Mouse (Mus musculus): Measurements from ENCODE around the gene Tlr7. TPM values are rescaled to one million over a fixed set of nuclear protein-coding genes. Genes with fewer than 3 reads are reported as not detected.
"Not testable (repeated sequence)": the region's sequence is repeated elsewhere in the genome, so short reads cannot be mapped to it uniquely, and the experiment has no call there.

The Tlr7 gene
- polyA plus RNA-seq (2015; fragmentation: Nextera tagmentation; extraction: Ambion mirVana) = 0.18 and 0.97 TPM in 2 replicates

DNA sequence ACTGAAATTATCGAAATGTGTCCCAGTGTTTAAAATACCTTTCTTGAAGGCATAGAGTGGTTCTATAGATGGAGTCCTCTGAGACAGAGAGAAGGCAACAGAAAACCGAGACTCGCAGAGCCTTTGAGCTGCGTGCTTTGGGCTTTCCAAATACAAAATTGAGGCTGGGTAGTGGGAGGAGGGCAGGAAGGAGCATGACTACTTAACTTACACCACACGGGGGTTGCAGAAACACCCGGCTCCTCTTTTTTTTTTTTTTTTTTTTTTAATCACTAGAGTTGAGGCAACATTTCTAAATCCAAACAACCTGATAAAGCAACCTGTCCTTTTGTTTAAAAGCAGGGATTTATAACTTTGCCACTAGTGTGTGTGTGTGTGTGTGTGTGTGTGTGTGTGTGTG lies at the start of gene Tlr7:
Gene Tlr7, minus strand, starts transcription at position 160 of the 400 bp plus-strand sequence.
- no peak within 1 kb of the TSS for H3K4me3 ChIP-seq (replicated peaks)
- peaks cover 45% of the 10 kb centered on the region for H3K27me3 ChIP-seq
- H3K36me3 ChIP-seq = no peaks in the 10 kb centered on the region
- H3K4me1 ChIP-seq (replicated peaks) = no peaks in the 10 kb centered on the region
- no peak within 1 kb of the TSS for H3K27ac ChIP-seq
- no peaks in the 10 kb centered on the region for H3K9me3 ChIP-seq
- 81% methylated on average over 6 of the region's 6 CpGs for WGBS
- H3K9ac ChIP-seq (replicated peaks) = no peak within 1 kb of the TSS
- no peak for ATAC-seq
- no peak within 1 kb of the TSS for H3K4me2 ChIP-seq (replicated peaks)

- no peak overlapping the region for H3K27ac ChIP-seq
- H3K4me1 ChIP-seq (replicated peaks) = no peaks in the 10 kb centered on the region
- no peak overlapping the region for H3K4me3 ChIP-seq (replicated peaks)
- no peaks in the 10 kb centered on the region for H3K9me3 ChIP-seq
- 59% methylated on average over 4 of the region's 4 CpGs for WGBS
- peaks cover 41% of the 10 kb centered on the region; the same call in 1 of the 2 replicates for H3K27me3 ChIP-seq
- H3K4me2 ChIP-seq (replicated peaks) = no peak overlapping the region
- no peak for ATAC-seq
- no peaks in the 10 kb centered on the region for H3K36me3 ChIP-seq
- no peak overlapping the region for H3K9ac ChIP-seq (replicated peaks)
Measured at GRCm38 (mm10) chrX:167380073-167380472, 49.7 kb upstream of the Tlr7 start.

- H3K4me1 ChIP-seq (replicated peaks); H3K4me2 ChIP-seq (replicated peaks); H3K4me3 ChIP-seq (replicated peaks); H3K27ac ChIP-seq; H3K36me3 ChIP-seq; H3K9ac ChIP-seq (replicated peaks); ATAC-seq; H3K9me3 ChIP-seq: not testable (repeated sequence)
- WGBS = 92% methylated on average over 3 of the region's 3 CpGs
- peaks cover 53% of the 10 kb centered on the region; the same call in 1 of the 2 replicates for H3K27me3 ChIP-seq
Measured at GRCm38 (mm10) chrX:167361231-167361630, 30.9 kb upstream of the Tlr7 start.

DNA sequence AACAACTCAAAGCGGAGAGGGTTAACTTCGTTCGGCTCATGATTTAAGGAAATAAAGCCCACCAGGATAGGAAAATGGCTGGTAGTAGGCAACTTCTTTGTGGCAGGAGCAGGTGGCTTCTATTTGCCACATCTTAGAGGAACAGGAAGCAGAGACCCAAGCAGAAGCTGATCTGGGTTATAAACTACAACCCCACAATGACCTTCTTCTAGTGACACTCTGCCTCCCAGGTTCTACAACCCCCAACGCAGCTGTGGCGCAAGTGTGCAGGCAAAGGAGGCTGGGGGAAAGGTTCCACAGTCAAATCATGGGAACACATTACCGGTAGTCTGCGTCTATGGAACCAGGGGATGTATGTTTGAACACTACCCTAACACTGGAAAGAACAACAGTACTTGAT lies 29.3 kb upstream of the Tlr7 start:
- ATAC-seq = no peak
- Histone ChIP-seq H3K27ac (no peak overlapping the region), H3K4me1 (replicated peaks) (no peaks in the 10 kb centered on the region), H3K27me3 (peaks cover 48% of the 10 kb centered on the region; the same call in 1 of the 2 replicates), H3K4me3 (replicated peaks) (no peak overlapping the region), H3K4me2 (replicated peaks) (no peak overlapping the region), H3K9me3 (no peaks in the 10 kb centered on the region), H3K9ac (replicated peaks) (no peak overlapping the region), H3K36me3 (no peaks in the 10 kb centered on the region)
- whole genome bisulfite sequencing = 96% methylated on average over 7 of the region's 7 CpGs

- ATAC-seq = no peak
- Histone ChIP-seq H3K9me3 (no peaks in the 10 kb centered on the region), H3K4me1 (replicated peaks) (no peaks in the 10 kb centered on the region), H3K36me3 (no peaks in the 10 kb centered on the region), H3K27me3 (peaks cover 39% of the 10 kb centered on the region; the same call in 1 of the 2 replicates), H3K4me3 (replicated peaks) (no peak overlapping the region), H3K9ac (replicated peaks) (no peak overlapping the region), H3K4me2 (replicated peaks) (no peak overlapping the region), H3K27ac (no peak overlapping the region)
- 76% methylated on average over 2 of the region's 2 CpGs for WGBS
Measured at GRCm38 (mm10) chrX:167357415-167357814, 27.1 kb upstream of the Tlr7 start.

DNA sequence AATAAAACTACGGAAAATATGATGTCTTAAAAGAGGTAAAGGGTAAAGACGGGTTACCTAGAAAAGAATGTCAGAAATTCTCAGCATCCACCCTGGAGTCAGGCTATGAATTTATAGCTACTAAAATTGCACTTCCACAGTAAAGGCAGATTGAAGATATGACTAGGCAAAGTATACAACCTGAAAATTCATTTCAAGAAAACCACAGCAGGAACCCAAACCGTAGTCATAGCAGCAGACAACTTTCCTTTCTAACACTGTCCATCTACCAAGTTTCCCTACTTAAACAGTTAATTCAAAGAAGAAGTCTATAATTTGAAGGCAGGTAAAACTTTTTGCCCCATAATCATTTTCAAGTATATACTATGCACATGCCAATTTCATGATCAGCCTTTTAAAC lies 25.6 kb upstream of the Tlr7 start:
- H3K9ac ChIP-seq (replicated peaks) = no peak overlapping the region
- no peak overlapping the region for H3K4me3 ChIP-seq (replicated peaks)
- ATAC-seq = no peak
- peaks cover 28% of the 10 kb centered on the region; the same call in 1 of the 2 replicates for H3K27me3 ChIP-seq
- no peaks in the 10 kb centered on the region for H3K9me3 ChIP-seq
- H3K27ac ChIP-seq = no peak overlapping the region
- no peaks in the 10 kb centered on the region for H3K4me1 ChIP-seq (replicated peaks)
- H3K4me2 ChIP-seq (replicated peaks) = no peak overlapping the region
- 88% methylated on average over 3 of the region's 3 CpGs for WGBS
- no peaks in the 10 kb centered on the region for H3K36me3 ChIP-seq

DNA sequence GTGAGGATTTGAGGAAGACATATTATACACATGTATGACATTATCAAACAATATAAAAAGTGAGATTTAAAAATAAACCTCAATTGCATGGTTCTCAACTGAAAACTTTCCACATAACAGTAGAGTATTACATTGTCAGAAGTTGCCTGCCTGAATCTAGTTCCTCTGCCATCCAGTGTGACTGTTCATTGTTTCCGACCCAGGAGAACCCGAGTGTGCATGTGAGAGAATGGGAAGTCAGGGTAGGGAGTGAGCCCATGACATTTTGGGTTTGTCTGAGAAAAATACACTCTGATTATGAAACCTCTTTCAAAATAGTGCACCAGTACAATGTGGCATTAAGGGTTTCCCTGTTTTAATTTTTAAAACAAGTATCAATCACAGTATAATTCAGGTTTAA lies 23.3 kb upstream of the Tlr7 start:
- WGBS = 86% methylated on average over 2 of the region's 2 CpGs
- no peak for ATAC-seq

DNA sequence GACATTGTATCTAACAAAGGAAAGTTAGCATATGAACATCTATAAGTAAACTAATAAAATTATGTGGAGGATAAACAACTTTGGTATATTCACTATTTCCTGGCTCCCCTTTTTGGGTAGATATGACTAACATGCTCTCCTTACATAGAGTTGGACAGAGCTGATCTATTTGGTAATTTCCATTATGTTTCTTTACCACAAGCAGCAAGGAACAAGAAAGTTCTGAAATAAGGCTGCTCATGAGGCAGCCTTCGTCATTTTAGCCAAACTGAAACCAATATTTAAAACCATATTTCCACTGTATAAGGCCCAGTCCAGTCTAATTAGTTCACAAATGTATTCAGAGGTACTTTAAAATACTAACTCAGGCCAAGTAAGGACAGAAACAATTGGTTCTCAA lies 16.1 kb upstream of the Tlr7 start:
- no peaks in the 10 kb centered on the region for H3K9me3 ChIP-seq
- WGBS = 89% methylated on average over 1 of the region's 1 CpGs

More for the DNA sequence above, 23.3 kb upstream of the Tlr7 start:
- H3K4me1 ChIP-seq (replicated peaks) = no peaks in the 10 kb centered on the region
- no peaks in the 10 kb centered on the region for H3K36me3 ChIP-seq
- H3K27ac ChIP-seq = no peak overlapping the region
- H3K27me3 ChIP-seq = peaks cover 20% of the 10 kb centered on the region; the same call in 1 of the 2 replicates
- H3K9ac ChIP-seq (replicated peaks) = no peak overlapping the region
- no peak overlapping the region for H3K4me2 ChIP-seq (replicated peaks)
- no peaks in the 10 kb centered on the region for H3K9me3 ChIP-seq
- H3K4me3 ChIP-seq (replicated peaks) = no peak overlapping the region

DNA sequence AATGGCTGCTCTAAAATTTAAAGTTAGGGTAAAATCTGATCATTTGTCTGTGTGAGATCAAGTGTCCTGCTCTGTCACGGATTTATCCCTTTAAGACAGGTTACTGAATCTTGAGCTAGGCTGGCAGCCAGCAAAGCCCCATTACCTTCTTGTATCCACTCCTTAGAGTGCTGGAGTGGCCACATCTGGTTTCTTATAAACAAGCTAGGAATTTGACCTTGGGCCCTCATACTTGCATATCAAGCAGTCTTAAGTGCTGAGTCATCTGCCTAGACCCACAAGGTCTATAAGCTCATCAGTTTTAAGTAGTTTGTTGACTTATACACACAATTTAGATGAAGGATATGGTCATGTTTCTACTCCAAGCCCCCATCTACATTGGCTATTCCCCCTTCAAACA lies 14.0 kb upstream of the Tlr7 start:
- no peaks in the 10 kb centered on the region for H3K36me3 ChIP-seq
- H3K27ac ChIP-seq = no peak overlapping the region
- H3K4me1 ChIP-seq (replicated peaks) = no peaks in the 10 kb centered on the region
- 86% methylated on average over 1 of the region's 1 CpGs for WGBS
- no peak overlapping the region for H3K4me2 ChIP-seq (replicated peaks)
- no peak overlapping the region for H3K9ac ChIP-seq (replicated peaks)
- no peak overlapping the region for H3K4me3 ChIP-seq (replicated peaks)
- no peak for ATAC-seq
- H3K27me3 ChIP-seq = peaks cover 51% of the 10 kb centered on the region; the same call in 1 of the 2 replicates
- H3K9me3 ChIP-seq = no peaks in the 10 kb centered on the region

More for the DNA sequence above, 16.1 kb upstream of the Tlr7 start:
- Histone ChIP-seq H3K36me3 (no peaks in the 10 kb centered on the region), H3K4me1 (replicated peaks) (no peaks in the 10 kb centered on the region), H3K4me2 (replicated peaks) (no peak overlapping the region), H3K27me3 (peaks cover 41% of the 10 kb centered on the region; the same call in 1 of the 2 replicates), H3K27ac (no peak overlapping the region), H3K4me3 (replicated peaks) (no peak overlapping the region), H3K9ac (replicated peaks) (no peak overlapping the region)
- no peak for ATAC-seq

DNA sequence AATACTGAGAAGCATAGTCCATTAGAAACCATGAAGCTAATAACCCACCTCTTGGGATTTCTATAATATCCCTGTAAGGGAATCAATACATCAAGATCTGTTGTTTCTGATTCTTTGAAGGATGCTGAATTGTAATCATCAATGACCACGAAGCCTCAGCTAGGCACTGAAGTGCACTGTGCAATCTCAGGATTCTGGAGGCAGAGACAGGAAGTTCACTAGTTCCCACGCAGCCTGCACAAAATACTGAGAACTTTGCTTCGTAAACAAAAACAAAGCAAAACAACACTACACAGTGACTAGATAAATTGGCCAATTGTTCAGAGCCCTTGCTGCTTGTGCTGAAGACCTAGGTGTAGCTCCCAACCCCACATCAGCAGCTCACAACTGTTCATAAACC lies 11.5 kb upstream of the Tlr7 start:
- Histone ChIP-seq H3K4me3 (replicated peaks) (no peak overlapping the region), H3K4me2 (replicated peaks) (no peak overlapping the region), H3K9ac (replicated peaks) (no peak overlapping the region), H3K36me3 (no peaks in the 10 kb centered on the region), H3K27me3 (peaks cover 50% of the 10 kb centered on the region; the same call in 1 of the 2 replicates), H3K4me1 (replicated peaks) (no peaks in the 10 kb centered on the region), H3K9me3 (no peaks in the 10 kb centered on the region), H3K27ac (no peak overlapping the region)
- whole genome bisulfite sequencing = 80% methylated on average over 3 of the region's 3 CpGs
- no peak for ATAC-seq

DNA sequence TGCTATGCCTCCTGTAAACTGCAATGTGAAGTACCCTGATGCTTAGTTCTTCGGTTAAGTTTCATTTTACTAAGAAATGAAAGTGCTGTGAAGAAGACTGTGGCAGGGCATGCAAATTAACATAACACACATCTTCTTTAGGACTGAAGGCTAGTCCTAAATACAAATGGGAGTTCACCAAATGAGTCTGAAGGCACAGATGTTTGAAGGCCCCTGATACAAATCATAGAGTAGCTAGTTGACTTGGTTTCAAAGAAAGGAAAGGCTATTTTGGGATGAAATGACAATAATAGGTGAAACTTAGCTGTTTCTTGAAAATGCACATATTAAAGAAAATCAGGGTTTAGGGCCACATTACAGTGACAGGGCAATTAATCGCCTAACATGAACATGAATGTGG lies 9.8 kb upstream of the Tlr7 start:
- Histone ChIP-seq H3K4me2 (replicated peaks) (no peak overlapping the region), H3K9me3 (no peaks in the 10 kb centered on the region), H3K27ac (no peak overlapping the region), H3K9ac (replicated peaks) (no peak overlapping the region), H3K36me3 (no peaks in the 10 kb centered on the region), H3K27me3 (peaks cover 42% of the 10 kb centered on the region; the same call in 1 of the 2 replicates), H3K4me1 (replicated peaks) (no peaks in the 10 kb centered on the region), H3K4me3 (replicated peaks) (no peak overlapping the region)
- ATAC-seq = no peak
- WGBS = 92% methylated on average over 2 of the region's 2 CpGs

- no peaks in the 10 kb centered on the region for H3K36me3 ChIP-seq
- no peak for ATAC-seq
Measured at GRCm38 (mm10) chrX:167337990-167338389, 7.6 kb upstream of the Tlr7 start.

GRCm38 (mm10) chrX:167334571-167334970 lies 4.2 kb upstream of the Tlr7 start:
- no peak overlapping the region for H3K27ac ChIP-seq
- no peak overlapping the region for H3K4me2 ChIP-seq (replicated peaks)
- no peak for ATAC-seq
- 82% methylated on average over 1 of the region's 1 CpGs for whole genome bisulfite sequencing
- H3K9ac ChIP-seq (replicated peaks) = no peak overlapping the region
- no peaks in the 10 kb centered on the region for H3K9me3 ChIP-seq
- no peak overlapping the region for H3K4me3 ChIP-seq (replicated peaks)
- H3K27me3 ChIP-seq = peaks cover 34% of the 10 kb centered on the region
- no peaks in the 10 kb centered on the region for H3K4me1 ChIP-seq (replicated peaks)
- H3K36me3 ChIP-seq = no peaks in the 10 kb centered on the region

More at GRCm38 (mm10) chrX:167337990-167338389, 7.6 kb upstream of the Tlr7 start:
- H3K9me3 ChIP-seq = no peaks in the 10 kb centered on the region
- H3K27me3 ChIP-seq = peaks cover 39% of the 10 kb centered on the region
- no peak overlapping the region for H3K9ac ChIP-seq (replicated peaks)
- WGBS = 87% methylated on average over 1 of the region's 1 CpGs
- no peak overlapping the region for H3K4me2 ChIP-seq (replicated peaks)
- no peak overlapping the region for H3K4me3 ChIP-seq (replicated peaks)
- no peaks in the 10 kb centered on the region for H3K4me1 ChIP-seq (replicated peaks)
- H3K27ac ChIP-seq = no peak overlapping the region

Measured in midbrain, embryonic 13.5 days (tissue).